Mouse (Mus musculus) lung, embryonic 16.5 days (tissue): ENCODE results near the gene P2ry12. TPM values are rescaled to one million over a fixed set of nuclear protein-coding genes. Genes with fewer than 3 reads are reported as not detected.

Experiments used
- ATAC-seq: fragments of 200-750 bp; cut with Nextera tagmentation; 2 replicates; pipeline ENCODE4 v1.8.0; 2017; ENCODE audit warnings: low read depth, mild to moderate bottlenecking, moderate library complexity
- H3K27ac ChIP-seq: fragments of 300-500 bp; sonication (generic); 2 replicates; pipeline ENCODE4 v1.5.1; 2014; ENCODE audit warnings: mild to moderate bottlenecking, control low read depth, low read length
- H3K27me3 ChIP-seq: fragments of 300-500 bp; sonication (generic); 2 replicates; pipeline ENCODE4 v1.6.1; 2014; ENCODE audit warnings: low read depth, low read length, mixed read lengths; ENCODE audit not compliant: control insufficient read depth, insufficient read depth
- H3K36me3 ChIP-seq: fragments of 300-500 bp; sonication (generic); 2 replicates; pipeline ENCODE4 v1.6.1; 2014; ENCODE audit warnings: low read length; ENCODE audit not compliant: control insufficient read depth, insufficient read depth
- H3K4me1 ChIP-seq: fragments of 300-500 bp; sonication (generic); replicated peaks from 2 replicates; pipeline ENCODE4 v1.6.1; 2014; ENCODE audit warnings: low read length, mixed read lengths; ENCODE audit not compliant: control insufficient read depth, insufficient read depth
- H3K4me2 ChIP-seq: fragments of 300-500 bp; sonication (generic); 2 replicates; pipeline ENCODE4 v1.6.1; 2014; ENCODE audit warnings: low read depth, low read length, control low read depth
- H3K4me3 ChIP-seq: fragments of 300-500 bp; sonication (generic); 2 replicates; pipeline ENCODE4 v1.5.1; 2014; ENCODE audit warnings: mild to moderate bottlenecking, low read length, control low read depth
- H3K9ac ChIP-seq: fragments of 300-500 bp; sonication (generic); 2 replicates; pipeline ENCODE4 v1.6.1; 2014; ENCODE audit warnings: low read length, control low read depth
- H3K9me3 ChIP-seq: fragments of 300-500 bp; sonication (generic); 2 replicates; pipeline ENCODE4 v1.6.1; 2016; ENCODE audit warnings: low read length; ENCODE audit not compliant: control insufficient read depth
- WGBS: fragments of 180-500 bp; shearing (Covaris S2); extraction: QIAGEN DNeasy Blood & Tissue Kit; methylation state at CpG from one replicate; pipeline ENCODE4 v1.1.7; 2014; 5-methylcytosine and 5-hydroxymethylcytosine counted together
- polyA plus RNA-seq: library from polyadenylated mRNA; unstranded; fragments of >200 nt; fragmentation: Nextera tagmentation; extraction: Ambion mirVana; gene quantifications from 2 replicates; pipeline ENCODE4 v1.2.1, GENCODE M21; 2015

P2ry12 gene
- polyA plus RNA-seq, 1 experiment from 2014 or later = 2.1 TPM

GRCm38 (mm10) chr3:59197329-59197948 is 65.2 kb downstream of the P2ry12 start:
- WGBS = 58% methylated on average over 4 of the region's 4 CpGs
- H3K27ac ChIP-seq = no peak overlapping the region

DNA sequence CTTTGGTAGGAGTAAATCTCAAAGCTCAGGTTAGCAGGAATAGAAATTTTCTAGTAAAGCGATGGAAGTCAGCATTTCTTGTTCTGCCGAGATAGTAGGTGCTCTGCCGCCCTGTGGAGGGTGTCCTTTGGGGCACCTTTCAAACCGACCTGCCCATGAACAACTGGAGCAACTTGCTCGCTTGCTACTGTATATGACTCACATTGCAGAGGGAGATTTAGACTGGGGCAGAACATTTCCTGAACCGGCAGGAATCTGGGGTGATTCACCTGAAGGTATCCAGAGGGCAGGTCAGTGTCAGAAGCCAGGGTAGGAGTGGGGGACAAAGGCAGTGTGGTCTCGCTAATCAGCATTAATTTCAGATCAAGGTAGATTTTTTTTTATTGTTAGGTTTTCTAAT is 67.7 kb downstream of the P2ry12 start, which contains the start of gene Gpr87:
Gene Gpr87 (minus strand): TSS at position 167 of the 400 bp plus-strand sequence.
- Histone ChIP-seq H3K27ac (no peak within 1 kb of the TSS), H3K27me3 (no peaks in the 10 kb centered on the region), H3K4me1 (no peaks in the 10 kb centered on the region), H3K36me3 (no peaks in the 10 kb centered on the region), H3K4me3 (no peak within 1 kb of the TSS), H3K9ac (no peak within 1 kb of the TSS), H3K9me3 (no peaks in the 10 kb centered on the region), H3K4me2 (no peak within 1 kb of the TSS)
- no peak for ATAC-seq
- WGBS = 79% methylated on average over 7 of the region's 7 CpGs

More at GRCm38 (mm10) chr3:59197329-59197948, 65.2 kb downstream of the P2ry12 start:
- Histone ChIP-seq H3K9me3 (no peaks in the 10 kb centered on the region), H3K27me3 (no peaks in the 10 kb centered on the region), H3K9ac (no peak overlapping the region), H3K4me1 (no peaks in the 10 kb centered on the region; the same call in 1 of the 2 replicates), H3K36me3 (no peaks in the 10 kb centered on the region), H3K4me2 (no peak overlapping the region), H3K4me3 (no peak overlapping the region)
- ATAC-seq = no peak

- WGBS = 90% methylated on average over 7 of the region's 7 CpGs
- H3K27me3 ChIP-seq = no peaks in the 10 kb centered on the region
- no peak overlapping the region for H3K27ac ChIP-seq
- H3K9ac ChIP-seq = no peak overlapping the region
- no peaks in the 10 kb centered on the region for H3K9me3 ChIP-seq
- no peaks in the 10 kb centered on the region for H3K36me3 ChIP-seq
- H3K4me1 ChIP-seq = no peaks in the 10 kb centered on the region
- no peak for ATAC-seq
- no peak overlapping the region for H3K4me3 ChIP-seq
- H3K4me2 ChIP-seq = no peak overlapping the region
These were observed 68.6 kb downstream of the P2ry12 start for GRCm38 (mm10) chr3:59194099-59194498.

DNA sequence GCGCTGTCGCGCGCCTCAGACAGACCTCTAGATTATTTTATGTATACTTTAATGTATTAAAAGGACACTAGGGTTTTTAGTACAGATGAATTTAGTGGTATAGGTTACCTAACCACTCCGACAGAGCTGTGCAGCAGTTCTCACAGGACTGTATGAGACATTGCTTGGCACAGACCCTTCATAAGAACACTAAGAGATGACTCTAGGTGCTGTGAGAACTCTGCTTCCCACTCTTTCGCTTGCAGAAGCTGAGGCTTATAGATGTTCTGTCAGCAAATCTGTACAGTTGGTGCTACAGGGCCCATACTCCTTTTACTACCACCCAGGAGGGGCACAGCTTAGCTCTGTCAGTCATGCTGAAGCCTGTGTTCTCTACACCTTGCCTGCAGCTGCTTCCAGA is 71.0 kb downstream of the P2ry12 start:
- H3K9ac ChIP-seq = no peak overlapping the region
- H3K9me3 ChIP-seq = no peaks in the 10 kb centered on the region
- no peak overlapping the region for H3K4me3 ChIP-seq
- ATAC-seq = no peak
- no peak overlapping the region for H3K4me2 ChIP-seq
- no peaks in the 10 kb centered on the region for H3K36me3 ChIP-seq
- no peak overlapping the region for H3K27ac ChIP-seq
- H3K27me3 ChIP-seq = no peaks in the 10 kb centered on the region
- WGBS = 94% methylated on average over 6 of the region's 6 CpGs
- H3K4me1 ChIP-seq = no peaks in the 10 kb centered on the region

DNA sequence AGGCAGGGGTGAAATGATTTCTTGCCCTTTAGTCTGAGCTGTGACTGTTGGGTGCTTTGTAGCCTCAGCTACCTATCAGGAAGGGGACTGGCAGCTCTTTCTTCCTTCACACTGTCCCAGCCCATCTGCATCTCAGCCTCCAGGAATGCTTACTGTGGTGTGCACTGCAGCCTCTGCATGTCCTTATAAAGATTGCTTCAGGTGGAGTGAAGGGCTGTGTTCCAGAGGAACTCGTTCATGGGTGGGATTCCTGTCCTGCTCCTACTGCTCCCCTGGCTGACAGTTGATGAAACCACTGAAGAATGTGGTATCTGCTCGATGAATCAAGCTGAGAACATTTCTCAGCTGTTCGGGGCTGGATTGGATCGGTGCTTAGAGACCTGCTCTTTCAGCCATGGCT is 75.3 kb downstream of the P2ry12 start:
- no peak overlapping the region for H3K9ac ChIP-seq
- no peaks in the 10 kb centered on the region for H3K27me3 ChIP-seq
- no peak overlapping the region for H3K4me2 ChIP-seq
- H3K36me3 ChIP-seq = no peaks in the 10 kb centered on the region
- H3K4me1 ChIP-seq = 0 out of 2 replicates have a peak, but pooled peaks cover 3% of the 10 kb centered on the region
- WGBS = 71% methylated on average over 4 of the region's 4 CpGs
- no peak for ATAC-seq
- H3K9me3 ChIP-seq = no peaks in the 10 kb centered on the region
- H3K4me3 ChIP-seq = no peak overlapping the region
- no peak overlapping the region for H3K27ac ChIP-seq

- Histone ChIP-seq H3K4me3 (no peak overlapping the region), H3K9ac (no peak overlapping the region), H3K4me2 (no peak overlapping the region), H3K36me3 (no peaks in the 10 kb centered on the region), H3K4me1 (peaks cover 3% of the 10 kb centered on the region; the same call in 1 of the 2 replicates), H3K27ac (no peak overlapping the region; the same call in 1 of the 2 replicates), H3K27me3 (no peaks in the 10 kb centered on the region), H3K9me3 (no peaks in the 10 kb centered on the region)
- WGBS = 50% methylated on average over 4 of the region's 4 CpGs
- peak; percentile 56; the same call in 1 of the 2 replicates for ATAC-seq
These were observed 77.0 kb downstream of the P2ry12 start for GRCm38 (mm10) chr3:59185662-59186061.

DNA sequence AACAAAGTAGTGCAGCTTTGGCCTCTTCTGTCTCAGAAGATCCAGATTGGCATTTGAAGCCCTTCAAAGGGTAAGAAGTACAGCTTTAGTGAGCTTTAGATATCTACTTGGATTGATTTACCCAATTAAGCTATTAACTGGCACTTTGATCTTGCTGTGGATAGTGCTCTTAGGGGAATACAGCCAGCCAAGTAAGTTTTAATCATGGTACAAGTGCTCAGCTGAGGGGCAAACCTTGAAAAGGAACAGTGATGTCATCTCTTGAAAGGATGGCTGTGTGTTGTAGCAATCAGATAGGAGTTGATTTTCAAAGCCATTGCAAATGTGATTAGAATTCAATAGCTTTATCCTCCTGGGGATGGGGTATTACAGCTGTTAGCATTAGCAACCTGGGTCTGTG is 80.5 kb downstream of the P2ry12 start:
- Histone ChIP-seq H3K27me3 (no peaks in the 10 kb centered on the region), H3K9me3 (no peaks in the 10 kb centered on the region), H3K36me3 (no peaks in the 10 kb centered on the region), H3K4me3 (no peak overlapping the region), H3K27ac (no peak overlapping the region), H3K4me1 (peaks cover 6% of the 10 kb centered on the region; the same call in 1 of the 2 replicates), H3K4me2 (no peak overlapping the region), H3K9ac (no peak overlapping the region)
- no peak for ATAC-seq

DNA sequence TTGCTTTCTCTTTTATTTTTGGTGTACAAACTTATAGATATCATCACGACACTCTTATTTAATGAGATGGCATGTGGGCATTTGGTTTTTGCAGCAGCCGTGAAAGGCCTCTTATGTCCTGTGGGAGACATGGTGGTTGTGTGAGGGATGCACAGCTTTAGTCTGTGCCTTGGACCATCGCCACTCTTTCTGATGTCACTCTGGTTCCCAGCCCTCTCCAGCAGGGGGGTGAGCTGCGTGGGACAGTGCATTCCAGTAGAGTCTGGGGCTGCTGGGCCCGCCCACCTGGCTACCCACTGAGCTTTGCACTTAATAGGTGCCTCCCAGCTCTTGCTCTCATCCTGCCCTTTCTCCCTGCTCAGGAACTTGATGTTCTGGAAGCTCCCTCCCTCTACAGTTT is 81.5 kb downstream of the P2ry12 start:
- H3K9me3 ChIP-seq = no peaks in the 10 kb centered on the region

DNA sequence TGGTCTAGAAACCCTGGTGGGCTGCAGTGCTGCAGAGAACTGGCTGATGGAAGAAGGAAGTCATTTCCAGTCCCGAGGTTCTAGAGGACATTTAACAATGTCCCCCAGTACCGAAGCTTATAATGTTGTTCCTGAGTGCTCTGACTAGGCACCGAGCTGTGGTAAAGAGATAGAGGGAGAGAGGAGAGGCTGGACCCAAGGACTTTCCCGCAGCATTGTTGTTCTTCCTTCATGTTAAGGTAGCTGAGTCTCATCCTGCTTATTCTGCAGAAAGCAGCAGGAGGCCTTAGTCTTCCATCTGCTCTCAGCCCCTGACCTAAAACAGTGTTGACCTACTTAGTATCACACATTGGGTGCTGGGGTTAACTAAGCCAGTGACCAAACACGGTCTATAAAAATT is 85.8 kb downstream of the P2ry12 start:
- ATAC-seq = no peak
- no peak overlapping the region for H3K9ac ChIP-seq
- no peaks in the 10 kb centered on the region for H3K27me3 ChIP-seq
- no peak overlapping the region for H3K4me3 ChIP-seq
- peaks cover 6% of the 10 kb centered on the region for H3K4me1 ChIP-seq
- no peak overlapping the region for H3K27ac ChIP-seq
- no peaks in the 10 kb centered on the region for H3K9me3 ChIP-seq
- H3K36me3 ChIP-seq = no peaks in the 10 kb centered on the region
- H3K4me2 ChIP-seq = no peak overlapping the region
- WGBS = 66% methylated on average over 5 of the region's 5 CpGs

More for the DNA sequence above, 81.5 kb downstream of the P2ry12 start:
- Histone ChIP-seq H3K36me3 (no peaks in the 10 kb centered on the region), H3K4me2 (no peak overlapping the region), H3K4me3 (no peak overlapping the region), H3K4me1 (peaks cover 6% of the 10 kb centered on the region; the same call in 1 of the 2 replicates), H3K27ac (no peak overlapping the region), H3K9ac (no peak overlapping the region), H3K27me3 (no peaks in the 10 kb centered on the region)
- WGBS = 54% methylated on average over 5 of the region's 5 CpGs
- 0 out of 2 replicates have a peak, but pooled peaks have one; percentile 17 for ATAC-seq
